Mouse (Mus musculus) spleen, adult 12 weeks (tissue): Measurements from ENCODE around the gene Mgrn1.

Experiments used
- DNase-seq: peaks from one replicate; pipeline ENCODE4 v3.0.0; 2022; ENCODE audit warnings: low spot score

Gene Mgrn1

DNA sequence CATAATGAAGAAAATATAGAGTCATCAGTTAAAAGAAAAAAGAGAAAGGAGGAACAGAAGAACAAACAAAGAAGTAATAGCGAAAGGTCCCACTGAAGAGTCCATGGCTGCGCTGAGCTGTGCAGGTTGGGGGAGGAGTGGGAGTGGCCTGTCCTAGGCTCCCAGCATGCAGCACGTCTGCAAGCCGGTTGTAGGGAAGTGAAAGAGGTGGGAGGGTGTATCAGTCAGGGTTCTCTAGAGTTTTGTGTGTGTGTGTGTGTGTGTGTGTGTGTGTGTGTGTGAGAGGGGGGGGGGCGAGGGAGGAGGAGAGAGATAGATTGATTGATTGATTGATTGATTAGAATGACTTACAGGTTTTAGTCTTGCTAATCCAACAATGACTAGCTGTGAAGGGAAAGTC is 21.9 kb downstream of the Mgrn1 start:
- DNase-seq: peak; percentile 34

DNA sequence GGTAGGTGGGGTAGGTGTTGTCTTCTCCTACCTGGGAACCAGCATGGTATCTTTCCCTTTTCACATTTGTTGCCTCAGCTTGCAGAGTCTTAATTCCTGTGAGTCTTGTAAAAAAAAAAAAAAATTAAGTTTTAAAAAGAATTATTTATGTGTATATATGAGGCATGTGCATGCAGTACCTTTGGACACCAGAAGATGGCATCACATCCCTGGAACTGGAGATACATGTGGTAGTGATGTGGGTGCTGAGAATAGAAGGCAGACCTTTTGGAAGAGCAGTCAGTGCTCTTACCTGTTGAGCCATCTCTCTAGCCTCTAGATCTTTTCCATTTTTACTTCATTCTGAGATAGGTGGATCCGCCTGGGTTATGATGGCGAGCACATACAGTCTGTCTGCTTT is 23.7 kb downstream of the Mgrn1 start:
- DNase-seq: no peak

- DNase-seq: no peak
These were observed 24.7 kb downstream of the Mgrn1 start for GRCm38 (mm10) chr16:4910758-4911157.

GRCm38 (mm10) chr16:4912074-4912648 is 26.1 kb downstream of the Mgrn1 start:
- no peak for DNase-seq

GRCm38 (mm10) chr16:4912907-4913782 is 27.1 kb downstream of the Mgrn1 start:
- no peak for DNase-seq

DNA sequence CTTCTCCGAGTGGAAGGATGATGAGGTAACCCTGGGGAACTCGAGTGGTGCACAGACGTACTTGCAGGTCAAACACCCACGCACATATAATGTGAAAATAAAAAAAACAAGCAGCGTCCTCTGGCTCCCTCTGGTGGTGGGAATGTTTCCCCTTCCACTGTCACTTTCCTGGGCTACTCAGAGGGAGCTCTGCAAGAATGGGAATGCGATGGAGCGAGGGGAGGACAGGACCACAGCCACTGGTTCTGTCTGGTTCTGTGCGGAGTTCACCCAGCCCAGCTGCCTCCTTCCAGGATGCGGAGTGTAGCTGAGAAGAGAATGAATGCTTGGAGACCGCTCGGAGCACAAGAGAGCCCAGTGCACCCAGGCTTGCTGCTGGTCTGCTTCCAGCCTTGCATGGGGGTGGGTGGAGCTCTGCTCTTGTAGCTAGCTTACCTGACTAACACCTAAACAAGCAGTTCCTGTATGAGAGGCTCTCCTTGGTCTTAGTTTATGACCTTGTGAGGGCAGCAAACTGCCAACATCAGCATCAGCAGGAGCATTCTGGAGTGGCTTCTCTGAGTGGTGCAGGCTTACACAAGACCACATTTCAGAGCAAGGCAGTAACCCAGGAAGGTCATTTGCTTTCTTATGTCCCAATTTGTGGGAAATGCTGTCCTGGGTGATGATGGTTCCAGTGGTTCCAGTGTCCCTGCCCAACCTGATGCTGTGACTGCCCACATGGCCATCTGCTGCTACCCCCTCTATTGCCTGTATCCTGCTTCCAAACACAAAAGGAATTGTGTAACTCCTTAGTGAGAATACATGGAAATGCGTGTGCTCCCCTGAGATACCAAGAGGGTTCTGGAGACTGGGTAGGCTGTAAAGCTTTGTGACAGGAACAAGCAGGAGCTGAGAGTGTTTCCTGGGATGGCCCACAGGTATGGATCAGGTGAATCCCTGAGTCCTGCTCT is 28.0 kb downstream of the Mgrn1 start:
- peak; percentile 62 for DNase-seq

- DNase-seq: no peak
These were observed 29.9 kb downstream of the Mgrn1 start for GRCm38 (mm10) chr16:4915931-4916330.

DNA sequence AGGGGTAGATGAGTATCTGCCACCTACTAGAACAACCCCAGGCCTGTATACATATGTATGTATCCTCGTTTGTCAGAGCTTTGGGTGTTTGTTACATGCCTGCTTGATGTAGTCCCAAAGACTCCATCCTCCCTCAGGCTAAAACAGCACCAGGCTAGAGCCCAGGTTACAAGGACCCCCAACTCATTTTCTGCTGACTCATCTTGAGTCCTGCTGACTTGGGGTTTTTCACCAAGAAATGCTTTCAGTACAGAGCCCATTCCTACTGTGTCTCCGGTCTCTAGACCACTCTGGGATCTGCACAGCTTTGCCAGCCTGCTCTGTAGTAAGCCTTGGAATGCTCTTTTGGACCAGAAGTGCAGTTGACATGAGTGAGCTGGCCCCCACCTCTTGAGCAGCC is 30.6 kb downstream of the Mgrn1 start:
- no peak for DNase-seq

- no peak for DNase-seq
These were observed 34.5 kb downstream of the Mgrn1 start for GRCm38 (mm10) chr16:4920556-4920955.

DNA sequence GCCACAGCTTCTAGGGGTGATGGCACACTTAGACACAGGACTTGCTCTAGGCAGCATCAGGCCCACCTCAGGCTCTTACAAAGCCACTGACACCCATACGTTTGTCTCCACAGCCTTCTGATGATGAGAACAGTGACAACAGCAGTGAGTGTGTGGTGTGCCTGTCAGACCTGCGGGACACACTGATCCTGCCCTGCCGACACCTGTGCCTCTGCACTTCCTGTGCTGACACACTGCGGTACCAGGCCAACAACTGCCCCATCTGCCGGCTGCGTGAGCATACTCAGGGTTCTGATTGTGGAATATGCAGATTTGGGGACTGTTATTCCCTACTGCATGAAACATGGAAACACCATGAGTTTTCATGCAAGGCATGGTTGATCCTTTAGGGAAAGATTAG is 36.4 kb downstream of the Mgrn1 start:
- no peak for DNase-seq

DNA sequence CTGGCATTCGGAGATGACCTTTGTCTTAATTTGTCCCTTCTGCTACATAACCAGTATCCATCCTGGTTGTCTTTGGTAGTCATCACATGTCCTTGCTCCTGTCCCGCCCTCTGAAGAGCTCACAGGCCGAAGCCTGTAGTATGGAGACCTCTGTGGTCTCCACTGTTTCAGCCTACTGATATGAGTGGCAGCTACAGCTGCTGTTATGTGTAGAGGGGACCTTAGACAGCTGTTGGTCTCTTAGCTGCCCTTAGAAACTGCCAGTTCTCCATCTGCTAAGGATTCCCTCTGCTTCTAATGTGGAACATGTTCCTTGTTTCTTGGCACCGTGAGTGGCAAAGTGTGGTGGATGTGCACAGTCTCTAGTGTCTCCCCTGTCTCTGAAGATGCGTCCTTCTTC is 37.9 kb downstream of the Mgrn1 start:
- no peak for DNase-seq

DNA sequence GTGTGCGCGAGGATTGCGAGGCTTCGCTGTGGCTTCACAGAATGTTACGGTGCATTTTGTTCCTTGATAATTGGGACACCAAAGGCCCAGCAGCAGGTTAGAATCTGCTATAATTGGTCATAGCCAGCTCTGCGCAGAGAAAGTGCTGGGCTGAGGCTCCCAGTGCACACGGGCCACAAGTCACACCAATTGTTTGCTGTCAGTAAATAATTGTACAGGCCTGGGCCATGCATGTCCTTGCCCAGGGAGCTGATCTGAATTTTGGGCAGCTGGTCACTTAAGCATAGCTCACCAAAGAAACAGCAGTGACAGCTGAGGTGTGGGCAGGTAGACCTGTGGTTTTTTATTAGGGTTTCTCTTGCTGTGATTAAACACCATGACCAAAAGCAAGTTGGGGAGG is 41.9 kb downstream of the Mgrn1 start:
- no peak for DNase-seq

DNA sequence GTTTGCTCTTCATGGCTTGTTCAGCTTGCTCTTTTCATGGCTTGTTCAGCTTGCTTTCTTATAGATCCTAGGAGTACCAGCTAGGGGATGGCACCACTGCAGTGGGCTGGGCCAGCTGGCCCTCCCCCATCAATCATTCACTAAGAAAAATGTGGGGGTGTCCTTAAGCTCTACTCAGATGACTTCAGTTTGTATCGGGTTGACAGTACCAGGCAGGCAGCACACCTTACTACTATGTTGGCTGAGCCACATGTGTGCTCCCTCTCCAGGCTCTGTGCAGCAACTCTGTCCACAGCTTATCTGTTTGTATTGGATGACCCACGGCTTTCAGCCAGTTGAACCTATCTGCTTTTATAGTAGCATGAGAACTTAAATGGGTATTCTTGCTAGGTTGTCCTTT is 42.4 kb downstream of the Mgrn1 start:
- DNase-seq: no peak

DNA sequence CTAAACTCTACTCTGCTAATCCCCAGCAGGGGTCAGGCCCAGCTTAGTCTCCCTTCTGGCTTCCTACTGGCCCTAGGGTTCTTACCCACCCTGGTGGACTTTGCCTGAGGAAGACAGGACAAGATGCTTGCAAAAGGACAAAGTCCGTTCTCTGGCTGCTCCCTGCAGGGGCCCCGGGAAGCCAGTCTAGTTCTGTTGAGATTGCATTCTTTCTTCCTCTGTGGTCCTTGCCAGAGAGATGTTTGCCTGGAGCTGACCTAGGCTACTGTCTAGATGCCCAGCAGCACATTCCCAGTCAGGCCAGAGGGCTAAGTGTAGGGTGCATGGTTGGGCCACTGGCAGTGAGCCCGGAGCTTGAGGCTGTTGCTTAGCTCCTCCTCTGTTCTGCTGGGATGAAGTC is 46.4 kb downstream of the Mgrn1 start:
- DNase-seq: no peak

GRCm38 (mm10) chr16:4935430-4935829 is 49.4 kb downstream of the Mgrn1 start:
- no peak for DNase-seq

DNA sequence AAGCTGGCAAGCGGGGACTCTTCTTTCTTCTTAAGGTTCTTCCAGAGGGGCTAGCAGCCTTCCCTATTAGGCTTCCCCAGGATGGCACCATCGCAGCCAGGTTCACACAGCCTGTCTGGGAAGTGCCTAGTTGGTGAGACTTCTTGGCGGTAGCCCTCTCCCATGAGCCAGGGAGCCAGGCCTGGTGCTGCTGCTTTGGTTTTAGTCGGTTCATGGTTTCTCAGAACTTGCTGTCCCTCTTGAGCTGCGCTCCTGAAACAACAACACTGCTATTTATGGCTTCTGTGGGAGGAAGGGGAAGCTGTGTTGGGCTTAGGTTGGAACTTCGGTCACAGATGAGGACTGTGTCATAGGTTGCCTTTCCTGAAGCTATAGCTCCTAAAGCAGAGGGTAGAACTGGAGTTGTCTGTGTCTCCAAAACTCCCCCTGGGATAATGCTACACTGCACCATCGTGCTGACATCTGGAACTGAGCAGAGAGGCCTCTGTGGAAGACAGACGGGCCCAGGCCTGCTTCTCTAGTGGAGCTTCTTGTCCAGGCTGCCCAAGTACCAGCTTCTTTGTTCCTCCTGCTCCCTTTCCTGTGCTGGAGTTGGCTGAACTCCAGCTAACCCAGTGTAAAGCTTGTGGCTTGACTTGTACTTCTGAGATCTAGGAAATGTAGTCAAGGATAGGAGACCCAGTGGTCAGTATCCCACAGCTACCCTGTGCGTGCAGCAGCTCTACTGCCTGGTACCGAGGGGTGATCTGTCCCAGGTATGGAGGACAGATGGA is 50.1 kb downstream of the Mgrn1 start:
- DNase-seq: no peak

GRCm38 (mm10) chr16:4937351-4938190 is 51.5 kb downstream of the Mgrn1 start:
- no peak for DNase-seq

DNA sequence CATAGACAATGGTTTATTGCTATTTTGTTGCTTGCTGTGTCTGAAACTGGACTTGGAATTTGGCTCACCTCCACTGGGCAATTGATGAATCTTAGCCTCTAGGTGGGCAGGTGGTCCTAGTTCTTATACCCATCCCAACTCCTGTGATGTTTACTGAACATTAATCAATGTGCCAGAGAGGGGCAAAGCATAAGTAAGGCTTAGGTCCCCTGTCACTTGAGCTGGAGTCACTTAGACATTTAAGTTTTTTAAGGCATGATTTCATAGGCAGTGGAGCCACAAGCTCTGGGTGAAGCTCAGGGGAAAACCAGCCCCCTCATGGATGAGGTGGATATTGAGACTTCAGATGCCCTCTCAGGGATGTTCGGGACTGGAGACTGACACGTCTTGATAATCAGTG is 52.4 kb downstream of the Mgrn1 start, which contains the start of gene Nudt16l1:
Nudt16l1 (plus strand) TSS at position 301 of the 400 bp plus-strand sequence.
- no peak for DNase-seq

DNA sequence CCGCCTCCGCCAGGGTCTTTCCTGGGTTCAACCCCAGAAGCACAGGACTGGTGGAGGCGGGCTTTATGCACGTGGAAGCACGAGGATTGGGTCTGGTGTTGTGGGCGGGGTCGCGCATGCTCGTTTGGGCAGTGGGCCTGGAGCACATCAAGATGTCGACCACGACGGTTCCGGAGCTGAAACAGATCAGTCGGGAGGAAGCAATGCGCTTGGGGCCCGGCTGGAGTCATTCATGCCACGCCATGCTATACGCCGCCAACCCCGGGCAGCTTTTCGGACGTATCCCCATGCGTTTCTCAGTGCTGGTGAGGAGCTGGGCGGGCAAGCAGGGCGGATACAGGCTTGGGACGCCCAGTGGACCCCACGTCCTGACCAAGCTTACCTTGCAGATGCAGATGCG is 52.9 kb downstream of the Mgrn1 start:
- DNase-seq: peak; percentile 85

- peak; percentile 9 for DNase-seq
These were observed 53.4 kb downstream of the Mgrn1 start for GRCm38 (mm10) chr16:4939412-4939811.
